Mouse (Mus musculus) embryonic facial prominence, embryonic 11.5 days (tissue): ENCODE data around the gene Ap2s1. TPM values are rescaled to one million over a fixed set of nuclear protein-coding genes. Genes with fewer than 3 reads are reported as not detected.

Experiments
- ATAC-seq: fragments of 200-750 bp; cut with Nextera tagmentation; replicated peaks from 2 replicates; pipeline ENCODE4 v1.8.0; 2017; ENCODE audit warnings: low read depth; ENCODE audit not compliant: insufficient number of reproducible peaks, low FRiP score, low TSS enrichment
- DNase-seq: peaks from one replicate; pipeline ENCODE4 v3.0.0-alpha.2; 2015; ENCODE audit warnings: low spot score
- H3K27ac ChIP-seq: fragments of 300-500 bp; sonication (generic); replicated peaks from 2 replicates; pipeline ENCODE4 v1.5.1; 2014; ENCODE audit warnings: mild to moderate bottlenecking, low read depth, low read length, control low read depth
- H3K27me3 ChIP-seq: fragments of 300-500 bp; sonication (generic); 2 replicates; pipeline ENCODE4 v1.6.1; 2014; ENCODE audit warnings: mild to moderate bottlenecking, low read length, moderate library complexity, mixed read lengths; ENCODE audit not compliant: control insufficient read depth, insufficient read depth
- H3K36me3 ChIP-seq: fragments of 300-500 bp; sonication (generic); replicated peaks from 2 replicates; pipeline ENCODE4 v1.6.1; 2014; ENCODE audit warnings: low read depth, mild to moderate bottlenecking, low read length, moderate library complexity, mixed read lengths; ENCODE audit not compliant: control insufficient read depth, insufficient read depth
- H3K4me1 ChIP-seq: fragments of 300-500 bp; sonication (generic); 2 replicates; pipeline ENCODE4 v1.6.1; 2014; ENCODE audit warnings: low read length, mixed read lengths; ENCODE audit not compliant: control insufficient read depth, insufficient read depth
- H3K4me2 ChIP-seq: fragments of 300-500 bp; sonication (generic); 2 replicates; pipeline ENCODE4 v1.6.1; 2014; ENCODE audit warnings: low read depth, mild to moderate bottlenecking, control low read depth, low read length, moderate library complexity
- H3K4me3 ChIP-seq: fragments of 300-500 bp; sonication (generic); 2 replicates; pipeline ENCODE4 v1.5.1; 2014; ENCODE audit warnings: low read depth, low read length, control low read depth
- H3K9ac ChIP-seq: fragments of 300-500 bp; sonication (generic); replicated peaks from 2 replicates; pipeline ENCODE4 v1.6.1; 2014; ENCODE audit warnings: mild to moderate bottlenecking, control low read depth, low read length
- H3K9me3 ChIP-seq: fragments of 300-500 bp; sonication (generic); replicated peaks from 2 replicates; pipeline ENCODE4 v1.6.1; 2016; ENCODE audit warnings: mild to moderate bottlenecking, low read length, inconsistent platforms, mixed read lengths; ENCODE audit not compliant: control insufficient read depth
- WGBS: fragments of 180-500 bp; shearing (Covaris S2); extraction: QIAGEN DNeasy Blood & Tissue Kit; methylation state at CpG from one replicate; pipeline ENCODE4 v1.1.7; 2014; 5-methylcytosine and 5-hydroxymethylcytosine counted together
- polyA plus RNA-seq: library from polyadenylated mRNA; unstranded; fragments of >200 nt; fragmentation: Nextera tagmentation; extraction: Ambion mirVana; gene quantifications from 2 replicates; pipeline ENCODE4 v1.2.1, GENCODE M21; 2014

Gene Ap2s1
- polyA plus RNA-seq, result 262 and 279 TPM in 2 replicates

DNA sequence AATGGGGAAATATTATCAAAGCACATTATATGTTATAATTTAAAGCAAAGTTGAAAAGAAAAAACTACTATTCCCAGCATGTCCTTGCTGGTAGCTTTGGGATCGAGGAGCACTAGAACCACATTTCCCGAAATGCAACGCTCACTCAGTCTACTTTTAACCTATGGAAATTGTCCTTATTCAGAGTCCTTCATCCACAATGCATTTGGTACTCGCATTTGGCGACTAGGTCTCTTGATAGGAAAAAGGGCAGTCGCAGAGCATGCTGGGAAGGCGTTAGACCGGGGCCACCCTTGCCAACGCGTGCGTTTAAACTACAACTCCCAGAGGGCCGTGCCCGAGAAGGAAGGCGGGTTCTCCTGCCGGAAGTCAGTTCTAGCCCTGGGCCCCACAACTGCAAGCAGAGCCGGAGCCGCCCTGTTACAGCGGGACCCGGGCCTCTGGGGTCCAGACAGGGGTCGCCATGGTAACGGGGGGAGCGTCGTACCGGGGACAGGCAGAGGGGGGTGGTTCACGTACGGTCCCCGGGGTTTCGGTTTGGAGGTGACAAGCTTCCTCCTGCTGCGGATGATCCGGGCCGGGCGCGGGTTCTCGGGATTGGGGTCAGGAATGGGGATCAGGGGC is at the start of gene Ap2s1:
TSS of gene Ap2s1 (plus strand) at position 338 of the 624 bp plus-strand sequence.
- WGBS, result under 1% methylated on average over 34 of the region's 34 CpGs
- peak within 1 kb of the TSS; percentile 58 for H3K4me3 ChIP-seq
- no peaks in the 10 kb centered on the region for H3K36me3 ChIP-seq
- H3K4me1 ChIP-seq, result no peaks in the 10 kb centered on the region; the same call in 1 of the 2 replicates
- no peaks in the 10 kb centered on the region for H3K9me3 ChIP-seq
- no peak within 1 kb of the TSS for H3K27ac ChIP-seq
- H3K9ac ChIP-seq, result peak within 1 kb of the TSS; percentile 57
- peak within 1 kb of the TSS; percentile 72 for H3K4me2 ChIP-seq
- DNase-seq, result peak; percentile 99
- peak; percentile 96 for ATAC-seq
- H3K27me3 ChIP-seq, result no peaks in the 10 kb centered on the region

DNA sequence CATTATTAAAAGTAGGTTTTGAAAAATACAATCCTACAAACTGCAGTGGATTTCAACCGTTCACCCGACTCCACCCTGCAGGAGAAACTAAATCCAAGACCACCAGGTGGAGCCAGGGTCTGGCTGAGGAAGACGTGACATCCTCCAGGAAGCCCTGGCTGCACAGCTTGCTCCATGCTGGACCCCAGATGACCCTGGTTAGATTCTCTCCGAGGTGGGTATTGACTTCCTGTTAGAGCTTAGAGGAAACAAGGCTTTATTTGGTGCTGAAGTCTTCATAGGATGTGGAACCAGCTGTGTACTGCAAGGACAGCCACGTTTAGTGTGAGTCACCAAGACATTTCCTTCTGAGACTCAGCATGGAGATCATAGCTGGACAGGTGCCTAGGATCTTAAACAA is 49.0 kb upstream of the Ap2s1 start:
- no peak for ATAC-seq
- H3K4me3 ChIP-seq, result no peak overlapping the region
- peak; percentile 7 for DNase-seq
- no peaks in the 10 kb centered on the region for H3K4me1 ChIP-seq
- H3K9ac ChIP-seq, result no peak overlapping the region
- no peak overlapping the region for H3K4me2 ChIP-seq
- WGBS, result 72% methylated on average over 5 of the region's 5 CpGs
- H3K36me3 ChIP-seq, result no peaks in the 10 kb centered on the region
- H3K9me3 ChIP-seq, result 0 out of 2 replicates have a peak, but pooled peaks cover 2% of the 10 kb centered on the region
- no peaks in the 10 kb centered on the region for H3K27me3 ChIP-seq
- no peak overlapping the region for H3K27ac ChIP-seq

DNA sequence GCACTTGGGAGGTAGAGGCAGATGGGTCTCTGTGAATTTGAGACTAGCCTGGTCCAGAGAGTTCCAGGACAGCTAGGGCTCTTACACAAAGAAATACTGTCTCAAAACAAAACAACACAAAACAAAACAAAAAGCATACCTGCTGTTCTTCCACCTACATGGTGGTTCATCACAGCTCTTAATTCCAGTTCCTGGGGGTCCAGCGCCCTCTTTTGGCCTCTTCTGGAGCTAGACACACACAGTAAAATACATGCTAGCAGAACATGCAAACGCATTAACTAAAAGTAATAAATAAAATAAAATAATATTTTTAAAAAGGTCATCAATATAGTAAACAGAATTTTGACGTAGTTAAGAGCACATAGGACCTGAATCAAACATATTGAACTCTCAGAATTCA is 43.2 kb upstream of the Ap2s1 start:
- no peak overlapping the region for H3K4me2 ChIP-seq
- no peak overlapping the region for H3K9ac ChIP-seq
- ATAC-seq (no peak), DNase-seq (peak; percentile 15)
- no peaks in the 10 kb centered on the region for H3K27me3 ChIP-seq
- no peaks in the 10 kb centered on the region for H3K9me3 ChIP-seq
- 32% methylated on average over 3 of the region's 3 CpGs for WGBS
- no peaks in the 10 kb centered on the region for H3K4me1 ChIP-seq
- no peak overlapping the region for H3K27ac ChIP-seq
- no peaks in the 10 kb centered on the region for H3K36me3 ChIP-seq
- no peak overlapping the region for H3K4me3 ChIP-seq

DNA sequence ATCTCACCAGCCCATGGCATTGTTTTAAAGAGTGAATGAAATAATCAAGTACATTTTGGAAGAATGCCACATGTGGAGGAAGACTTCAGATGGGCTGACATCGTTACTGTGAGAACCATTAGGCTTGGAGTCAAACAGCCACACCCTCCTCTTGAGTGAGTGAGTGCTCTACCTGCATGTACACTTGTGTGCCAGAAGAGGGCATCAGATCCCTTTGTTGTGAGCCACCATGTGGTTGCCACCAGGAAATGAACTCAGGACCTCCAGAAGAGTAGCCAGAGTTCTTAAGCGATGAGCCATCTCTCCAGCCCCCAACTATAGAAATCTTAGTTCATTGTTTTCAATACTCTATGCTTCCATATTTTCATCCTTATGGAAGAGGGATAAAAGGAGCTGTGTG is 39.2 kb upstream of the Ap2s1 start:
- Histone ChIP-seq H3K9me3 (no peaks in the 10 kb centered on the region), H3K4me2 (no peak overlapping the region), H3K9ac (no peak overlapping the region), H3K4me3 (no peak overlapping the region), H3K36me3 (no peaks in the 10 kb centered on the region), H3K27ac (no peak overlapping the region), H3K27me3 (no peaks in the 10 kb centered on the region), H3K4me1 (no peaks in the 10 kb centered on the region)
- DNase-seq (no peak), ATAC-seq (no peak)
- WGBS, result 43% methylated on average over 2 of the region's 2 CpGs

DNA sequence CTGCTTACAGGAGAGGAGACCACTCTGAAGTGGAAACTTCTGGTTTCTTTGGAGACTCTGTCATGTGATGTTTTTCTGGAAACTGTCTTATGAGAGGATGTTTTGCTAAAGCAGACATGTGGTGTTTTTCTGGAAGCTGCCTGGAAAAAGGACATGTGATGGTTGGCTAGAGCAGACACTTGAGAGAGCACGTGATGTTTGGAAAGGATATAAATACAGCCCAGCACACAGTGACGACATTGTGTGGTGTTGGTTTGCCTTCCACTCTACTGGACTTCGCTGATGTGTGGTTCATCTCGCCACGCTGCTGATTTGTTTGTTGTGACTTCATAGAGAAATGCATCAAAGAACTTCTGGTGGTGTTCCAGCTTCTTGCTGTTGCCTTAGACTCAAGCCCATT is 37.6 kb upstream of the Ap2s1 start:
- WGBS, result 83% methylated on average over 5 of the region's 5 CpGs
- DNase-seq (no peak), ATAC-seq (no peak)
- Histone ChIP-seq H3K36me3 (no peaks in the 10 kb centered on the region), H3K4me1 (no peaks in the 10 kb centered on the region), H3K9ac (no peak overlapping the region), H3K4me3 (no peak overlapping the region), H3K27ac (no peak overlapping the region), H3K4me2 (no peak overlapping the region), H3K9me3 (no peaks in the 10 kb centered on the region), H3K27me3 (no peaks in the 10 kb centered on the region)

DNA sequence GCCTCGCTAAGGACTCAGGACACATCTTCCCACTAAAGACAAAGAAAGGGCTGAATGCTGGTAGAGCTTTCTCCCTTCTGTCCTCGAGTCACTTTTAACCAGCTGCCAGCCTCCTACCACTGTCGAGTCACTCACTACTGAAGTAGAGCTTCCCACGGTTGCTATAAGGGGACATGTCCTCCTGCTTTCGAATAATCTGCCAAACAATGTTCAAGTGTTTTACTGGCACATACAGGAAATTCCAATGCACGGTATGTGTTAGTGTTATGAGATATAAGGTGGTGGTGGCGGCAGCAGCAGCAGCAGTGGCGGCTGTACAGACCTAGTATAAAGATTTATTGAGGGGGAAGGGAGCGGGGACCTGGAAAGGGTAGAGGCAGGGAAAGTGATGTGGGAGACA is 31.8 kb upstream of the Ap2s1 start:
- H3K27ac ChIP-seq, result no peak overlapping the region
- no peak overlapping the region for H3K4me3 ChIP-seq
- no peaks in the 10 kb centered on the region for H3K36me3 ChIP-seq
- ATAC-seq (no peak), DNase-seq (no peak)
- H3K27me3 ChIP-seq, result no peaks in the 10 kb centered on the region
- H3K4me2 ChIP-seq, result no peak overlapping the region
- 48% methylated on average over 9 of the region's 9 CpGs for WGBS
- H3K9ac ChIP-seq, result no peak overlapping the region
- H3K9me3 ChIP-seq, result no peaks in the 10 kb centered on the region
- no peaks in the 10 kb centered on the region for H3K4me1 ChIP-seq

DNA sequence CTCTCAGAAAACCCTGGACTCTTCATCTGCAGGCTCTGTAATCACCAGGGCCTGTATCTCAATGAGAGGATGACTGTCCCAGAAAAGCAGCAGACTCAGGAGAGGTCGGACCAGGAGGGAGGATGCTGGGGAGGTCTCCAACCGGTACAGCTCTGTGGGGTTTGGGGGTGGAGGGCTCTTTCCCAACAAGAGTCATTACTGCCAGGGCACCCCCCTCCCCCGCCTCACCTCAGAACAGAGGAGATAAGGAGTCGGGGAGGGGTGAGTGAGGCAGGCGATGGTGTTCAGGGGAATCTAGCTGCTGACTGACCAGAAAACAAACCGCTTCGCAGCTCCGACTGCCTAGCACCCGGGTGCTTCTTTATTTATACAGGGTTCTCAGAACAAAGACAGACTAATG is 30.0 kb upstream of the Ap2s1 start:
- Histone ChIP-seq H3K4me2 (no peak overlapping the region), H3K27me3 (no peaks in the 10 kb centered on the region), H3K9me3 (no peaks in the 10 kb centered on the region), H3K4me3 (no peak overlapping the region), H3K27ac (no peak overlapping the region), H3K9ac (no peak overlapping the region), H3K36me3 (no peaks in the 10 kb centered on the region), H3K4me1 (no peaks in the 10 kb centered on the region)
- no peak for DNase-seq
- WGBS, result 18% methylated on average over 9 of the region's 9 CpGs
- ATAC-seq, result no peak

DNA sequence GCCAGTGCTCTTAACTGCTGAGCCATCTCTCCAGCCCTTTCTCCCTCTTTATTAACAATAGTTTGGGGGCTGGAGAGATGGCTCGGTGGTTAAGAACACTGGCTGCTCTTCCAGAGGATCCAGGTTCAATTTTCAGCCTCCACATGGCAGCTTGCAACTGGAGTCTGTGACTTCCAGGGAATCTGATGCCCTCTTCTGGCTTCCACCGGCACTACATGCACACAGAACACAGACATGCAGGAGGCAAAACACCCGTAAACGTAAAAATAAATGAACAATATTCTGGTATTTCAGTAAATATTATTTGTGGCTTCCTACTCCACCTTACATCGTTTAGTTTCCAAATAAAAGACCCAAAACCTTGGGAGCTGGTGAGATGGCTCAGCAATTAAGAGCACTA is 27.6 kb upstream of the Ap2s1 start:
- DNase-seq (no peak), ATAC-seq (no peak)
- H3K9ac ChIP-seq, result no peak overlapping the region
- no peaks in the 10 kb centered on the region for H3K4me1 ChIP-seq
- no peak overlapping the region for H3K4me3 ChIP-seq
- H3K4me2 ChIP-seq, result no peak overlapping the region
- H3K9me3 ChIP-seq, result no peaks in the 10 kb centered on the region
- no peak overlapping the region for H3K27ac ChIP-seq
- no peaks in the 10 kb centered on the region for H3K27me3 ChIP-seq
- H3K36me3 ChIP-seq, result no peaks in the 10 kb centered on the region
- 76% methylated on average over 5 of the region's 5 CpGs for WGBS
